Mouse (Mus musculus): ENCODE measurements around the gene Rab5b.

- TF ChIP-seq EP300 (optimal IDR thresholded peaks at IDR 0.05) (no peak), CTCF (IDR thresholded peaks at IDR 0.05; ENCODE audit: low read depth) (no peak)
Observed at GRCm38 (mm10) chr10:128656731-128657130, 39.3 kb downstream of the Rab5b start.

Data from stomach, postnatal 0 days (tissue).